Mouse (Mus musculus) B cell, adult 2 months (primary cell): Measurements from ENCODE around the gene Zfp27.
"Not testable (repeated sequence)": the region's sequence is repeated elsewhere in the genome, so short reads cannot be mapped to it uniquely, and the experiment has no call there.

Experiments
- DNase-seq, 2 experiments: peaks; one replicate each; pipeline ENCODE4 v3.0.0; 2022

Gene Zfp27

GRCm38 (mm10) chr7:29880916-29881315, 25.5 kb downstream of the Zfp27 start:
- DNase-seq = no peak

GRCm38 (mm10) chr7:29880056-29880455, 26.3 kb downstream of the Zfp27 start:
- no peak for DNase-seq

- DNase-seq = not testable (repeated sequence)
These were observed 28.8 kb downstream of the Zfp27 start for GRCm38 (mm10) chr7:29877561-29877960.

- no peak for DNase-seq
These were observed 32.1 kb downstream of the Zfp27 start for GRCm38 (mm10) chr7:29874256-29874655.

GRCm38 (mm10) chr7:29861660-29862059, 44.7 kb downstream of the Zfp27 start:
- no peak for DNase-seq

- DNase-seq = peak; percentile 81 to 82
These were observed 46.5 kb downstream of the Zfp27 start, which contains the start of gene Zfp420 for GRCm38 (mm10) chr7:29859532-29860517. Gene Zfp420, plus strand, starts transcription at chr7:29859979.

GRCm38 (mm10) chr7:29853219-29853842, 53.0 kb downstream of the Zfp27 start, which contains the start of gene Zfp940:
Gene Zfp940, minus strand, starts transcription at chr7:29853669.
- peak; percentile 88 for DNase-seq

GRCm38 (mm10) chr7:29852831-29853218, 53.5 kb downstream of the Zfp27 start:
- peak in 1 of 2 experiments; percentile 4 for DNase-seq

- DNase-seq = no peak
These were observed 61.8 kb downstream of the Zfp27 start for GRCm38 (mm10) chr7:29844616-29845015.
